Mouse (Mus musculus): ENCODE results near the gene Mrps12.

Gene Mrps12

GRCm38 (mm10) chr7:28741709-28742438 lies at the start of gene Mrps12, which contains the start of gene Sars2:
TSS of gene Mrps12 (minus strand) at chr7:28741820.
TSS of gene Sars2 (plus strand) at chr7:28741992.
- in situ Hi-C loops (cut with MboI, MseI), result no loop called here

- in situ Hi-C loops (cut with MboI, MseI), result loop anchor here (10.0 kb wide), 1 partner anchor 75 kb away; the partner anchor contains the start of gene Lgals7
Observed at GRCm38 (mm10) chr7:28790066-28790806, 48.6 kb upstream of the Mrps12 start.

- in situ Hi-C loops (cut with MboI, MseI), result no loop called here
Observed at GRCm38 (mm10) chr7:28789235-28789634, 47.6 kb upstream of the Mrps12 start.

- in situ Hi-C loops (cut with MboI, MseI), result no loop called here
Observed at GRCm38 (mm10) chr7:28788307-28789195, 46.9 kb upstream of the Mrps12 start, which contains the start of gene Rinl. TSS of gene Rinl (plus strand) at chr7:28788969.

- in situ Hi-C loops (cut with MboI, MseI), result no loop called here
Observed at GRCm38 (mm10) chr7:28787884-28788283, 46.3 kb upstream of the Mrps12 start.

- in situ Hi-C loops (cut with MboI, MseI), result no loop called here
Observed at GRCm38 (mm10) chr7:28785161-28785560, 43.5 kb upstream of the Mrps12 start.

- in situ Hi-C loops (cut with MboI, MseI), result no loop called here
Observed at GRCm38 (mm10) chr7:28781261-28781663, 39.6 kb upstream of the Mrps12 start.

GRCm38 (mm10) chr7:28780857-28781256 lies 39.2 kb upstream of the Mrps12 start:
- in situ Hi-C loops (cut with MboI, MseI), result no loop called here

GRCm38 (mm10) chr7:28780067-28780658 lies 38.5 kb upstream of the Mrps12 start:
- in situ Hi-C loops (cut with MboI, MseI), result no loop called here

- in situ Hi-C loops (cut with MboI, MseI), result no loop called here
Observed at GRCm38 (mm10) chr7:28778825-28779224, 37.2 kb upstream of the Mrps12 start.

- in situ Hi-C loops (cut with MboI, MseI), result no loop called here
Observed at GRCm38 (mm10) chr7:28775129-28775528, 33.5 kb upstream of the Mrps12 start.

GRCm38 (mm10) chr7:28774164-28774563 lies 32.5 kb upstream of the Mrps12 start:
- in situ Hi-C loops (cut with MboI, MseI), result no loop called here

- in situ Hi-C loops (cut with MboI, MseI), result no loop called here
Observed at GRCm38 (mm10) chr7:28773163-28773562, 31.5 kb upstream of the Mrps12 start.

- in situ Hi-C loops (cut with MboI, MseI), result no loop called here
Observed at GRCm38 (mm10) chr7:28771867-28772266, 30.2 kb upstream of the Mrps12 start.

GRCm38 (mm10) chr7:28770309-28770708 lies 28.7 kb upstream of the Mrps12 start:
- in situ Hi-C loops (cut with MboI, MseI), result no loop called here

GRCm38 (mm10) chr7:28769414-28769958 lies 27.9 kb upstream of the Mrps12 start:
- in situ Hi-C loops (cut with MboI, MseI), result no loop called here

GRCm38 (mm10) chr7:28767462-28767965 lies 25.9 kb upstream of the Mrps12 start, which contains the start of gene Nfkbib:
TSS of gene Nfkbib (minus strand) at chr7:28767512.
- in situ Hi-C loops (cut with MboI, MseI), result no loop called here

GRCm38 (mm10) chr7:28766910-28767309 lies 25.3 kb upstream of the Mrps12 start:
- in situ Hi-C loops (cut with MboI, MseI), result no loop called here

- in situ Hi-C loops (cut with MboI, MseI), result no loop called here
Observed at GRCm38 (mm10) chr7:28766173-28766879, 24.7 kb upstream of the Mrps12 start, which contains the start of gene Sirt2. TSS of gene Sirt2 (plus strand) at chr7:28766735.

GRCm38 (mm10) chr7:28765211-28765610 lies 23.6 kb upstream of the Mrps12 start:
- in situ Hi-C loops (cut with MboI, MseI), result no loop called here
